Mouse (Mus musculus) testis, adult 2 months (tissue): ENCODE data around the gene 5031439G07Rik.
A peak's percentile ranks its signal among the peaks of the same experiment; 100 is the strongest.

Experiments used
- CTCF ChIP-seq: fragments of 200-500 bp; IDR thresholded peaks from 2 replicates; pipeline ENCODE4 v1.5.1; 2012; ENCODE audit warnings: low read depth, mild to moderate bottlenecking, inconsistent platforms, low read length, moderate library complexity; ENCODE audit not compliant: control insufficient read depth, insufficient read depth, insufficient replicate concordance
- POLR2A ChIP-seq: fragments of 200-500 bp; IDR thresholded peaks from 2 replicates; pipeline ENCODE4 v1.6.1; 2012; ENCODE audit warnings: low read depth, mild to moderate bottlenecking, inconsistent platforms, low read length, moderate library complexity; ENCODE audit not compliant: control insufficient read depth

- TF ChIP-seq POLR2A (peak; percentile 79; the same call in 1 of the 2 replicates), CTCF (no peak)
These were observed 48.4 kb upstream of the 5031439G07Rik start for GRCm38 (mm10) chr15:85036566-85037342.
